Mouse (Mus musculus) limb, embryonic 12.5 days (tissue): ENCODE results near the gene Ezr. TPM values are rescaled to one million over a fixed set of nuclear protein-coding genes. Genes with fewer than 3 reads are reported as not detected.
"Not testable (repeated sequence)": the region's sequence is repeated elsewhere in the genome, so short reads cannot be mapped to it uniquely, and the experiment has no call there.

ENCODE experiments used
- ATAC-seq: fragments of 200-750 bp; cut with Nextera tagmentation; 2 replicates; pipeline ENCODE4 v1.8.0; 2017; ENCODE audit warnings: low read depth, moderate TSS enrichment; ENCODE audit not compliant: insufficient number of reproducible peaks, insufficient read depth, low FRiP score, low TSS enrichment
- H3K27ac ChIP-seq: fragments of 300-500 bp; sonication (generic); 2 replicates; pipeline ENCODE4 v1.5.1; 2016; ENCODE audit warnings: mild to moderate bottlenecking, moderate library complexity
- H3K27me3 ChIP-seq: fragments of 300-500 bp; sonication (generic); 2 replicates; pipeline ENCODE4 v1.6.1; 2016; ENCODE audit warnings: mild to moderate bottlenecking, moderate library complexity
- H3K36me3 ChIP-seq: fragments of 300-500 bp; sonication (generic); 2 replicates; pipeline ENCODE4 v1.6.1; 2016; ENCODE audit warnings: mild to moderate bottlenecking, moderate library complexity
- H3K4me1 ChIP-seq: fragments of 300-500 bp; sonication (generic); replicated peaks from 2 replicates; pipeline ENCODE4 v1.6.1; 2016
- H3K4me2 ChIP-seq: fragments of 300-500 bp; sonication (generic); 2 replicates; pipeline ENCODE4 v1.6.1; 2016; ENCODE audit warnings: mild to moderate bottlenecking, moderate library complexity
- H3K4me3 ChIP-seq: fragments of 300-500 bp; sonication (generic); replicated peaks from 2 replicates; pipeline ENCODE4 v1.5.1; 2016; ENCODE audit warnings: mild to moderate bottlenecking
- H3K9ac ChIP-seq: fragments of 300-500 bp; sonication (generic); replicated peaks from 2 replicates; pipeline ENCODE4 v1.6.1; 2016; ENCODE audit warnings: mild to moderate bottlenecking, moderate library complexity
- H3K9me3 ChIP-seq: fragments of 300-500 bp; sonication (generic); 2 replicates; pipeline ENCODE4 v1.6.1; 2016; ENCODE audit warnings: mild to moderate bottlenecking, moderate library complexity
- WGBS: fragments of 180-500 bp; shearing (Covaris S2); methylation state at CpG from one replicate; pipeline ENCODE4 v1.1.7; 2016; 5-methylcytosine and 5-hydroxymethylcytosine counted together
- polyA plus RNA-seq: library from polyadenylated mRNA; unstranded; fragments of >200 nt; fragmentation: Nextera tagmentation; extraction: Ambion mirVana; gene quantifications from 2 replicates; pipeline ENCODE4 v1.2.1, GENCODE M21; 2016

The Ezr gene
- polyA plus RNA-seq, 1 experiment from 2014 or later, result 40.1 TPM

DNA sequence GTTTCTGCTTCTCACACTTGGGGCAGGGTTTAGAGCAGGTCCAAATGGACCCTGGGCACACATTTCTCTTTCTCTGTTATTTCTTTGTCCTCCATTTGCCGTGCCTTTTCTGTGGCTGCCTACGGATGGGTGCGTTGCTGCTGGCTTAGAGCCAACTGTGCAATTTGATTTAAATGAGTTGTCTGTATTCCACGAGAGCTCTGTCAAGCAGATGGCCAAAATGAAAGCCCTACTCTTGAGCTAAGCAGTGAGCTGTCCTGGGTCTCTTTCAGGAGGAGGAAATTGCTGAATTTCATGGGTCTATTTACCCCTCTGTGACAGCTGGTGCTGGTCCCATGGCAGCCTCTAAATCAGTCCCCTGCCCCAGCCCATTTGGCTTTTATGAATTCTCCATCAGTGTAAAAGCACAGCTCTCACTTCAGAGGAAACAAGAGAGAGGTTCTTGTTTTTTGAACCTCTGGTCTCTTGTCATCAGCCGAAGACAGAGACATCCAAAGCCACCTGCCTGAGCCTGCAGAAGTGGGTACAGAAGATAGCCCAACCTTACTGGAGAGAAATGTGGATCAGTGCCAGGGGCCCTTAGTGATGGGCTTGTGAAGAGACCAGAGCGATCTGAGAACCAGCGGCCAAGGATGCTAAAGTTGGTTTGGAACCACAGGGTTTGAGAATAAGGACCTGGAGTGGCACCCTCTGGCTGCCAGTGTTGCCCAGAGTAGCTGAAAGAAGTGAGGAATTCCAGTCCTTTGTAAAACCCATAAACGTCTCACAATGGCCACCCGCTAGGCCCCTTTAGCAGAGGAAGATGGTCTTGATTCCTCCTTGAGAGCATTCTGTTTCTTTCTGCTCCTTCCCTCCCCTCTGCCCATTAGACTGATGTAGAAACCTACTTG, 79.0 kb downstream of the Ezr start:
- not testable (repeated sequence) for ATAC-seq, H3K36me3 ChIP-seq, H3K4me2 ChIP-seq, H3K9ac ChIP-seq, H3K27ac ChIP-seq, H3K27me3 ChIP-seq, H3K4me3 ChIP-seq, H3K4me1 ChIP-seq, H3K9me3 ChIP-seq
- 66% methylated on average over 9 of the region's 9 CpGs for WGBS

DNA sequence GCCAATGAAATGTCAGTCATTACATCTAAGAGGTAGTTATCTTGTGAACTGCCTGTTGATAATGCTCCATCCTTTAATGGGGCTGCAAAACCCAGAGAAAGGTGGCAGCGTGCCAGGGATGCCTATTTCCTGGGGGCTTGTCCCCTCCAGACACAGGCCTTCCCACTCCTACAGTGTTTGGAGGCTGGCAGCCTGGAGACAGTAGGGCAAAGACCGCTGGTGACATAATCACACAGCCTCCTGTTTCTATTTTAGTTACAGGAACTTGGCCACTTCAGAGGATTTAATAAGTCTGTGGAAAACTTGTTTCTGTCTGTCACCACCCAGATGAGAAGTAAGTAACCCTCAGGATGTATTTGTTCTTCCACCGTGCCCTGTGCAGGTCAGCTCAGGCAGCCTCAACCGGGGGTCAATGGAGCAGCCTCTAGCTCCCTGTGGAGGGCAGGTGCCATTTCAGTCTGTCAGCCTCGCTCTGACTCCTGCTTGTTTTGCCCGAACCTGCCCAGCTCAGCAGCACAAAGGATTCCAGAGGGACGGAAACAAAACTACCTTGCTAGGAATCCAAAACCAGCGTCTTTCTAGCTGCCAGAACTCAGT, 79.9 kb downstream of the Ezr start:
- H3K4me3 ChIP-seq, ATAC-seq, H3K4me1 ChIP-seq, H3K27ac ChIP-seq, H3K36me3 ChIP-seq, H3K9ac ChIP-seq, H3K4me2 ChIP-seq, H3K9me3 ChIP-seq, H3K27me3 ChIP-seq: not testable (repeated sequence)
- WGBS, result 55% methylated on average over 2 of the region's 8 CpGs

GRCm38 (mm10) chr17:6700077-6700476, 82.5 kb downstream of the Ezr start:
- WGBS, result 73% methylated on average over 4 of the region's 7 CpGs
- not testable (repeated sequence) for H3K36me3 ChIP-seq, H3K9me3 ChIP-seq, H3K4me2 ChIP-seq, H3K4me1 ChIP-seq, H3K27ac ChIP-seq, H3K27me3 ChIP-seq, H3K9ac ChIP-seq, ATAC-seq, H3K4me3 ChIP-seq

- H3K36me3 ChIP-seq, H3K4me3 ChIP-seq, H3K27ac ChIP-seq, H3K4me2 ChIP-seq, H3K27me3 ChIP-seq, H3K4me1 ChIP-seq, H3K9ac ChIP-seq, H3K9me3 ChIP-seq, ATAC-seq: not testable (repeated sequence)
- WGBS, result 92% methylated on average over 9 of the region's 9 CpGs
Observed at GRCm38 (mm10) chr17:6699502-6699901, 83.1 kb downstream of the Ezr start.

DNA sequence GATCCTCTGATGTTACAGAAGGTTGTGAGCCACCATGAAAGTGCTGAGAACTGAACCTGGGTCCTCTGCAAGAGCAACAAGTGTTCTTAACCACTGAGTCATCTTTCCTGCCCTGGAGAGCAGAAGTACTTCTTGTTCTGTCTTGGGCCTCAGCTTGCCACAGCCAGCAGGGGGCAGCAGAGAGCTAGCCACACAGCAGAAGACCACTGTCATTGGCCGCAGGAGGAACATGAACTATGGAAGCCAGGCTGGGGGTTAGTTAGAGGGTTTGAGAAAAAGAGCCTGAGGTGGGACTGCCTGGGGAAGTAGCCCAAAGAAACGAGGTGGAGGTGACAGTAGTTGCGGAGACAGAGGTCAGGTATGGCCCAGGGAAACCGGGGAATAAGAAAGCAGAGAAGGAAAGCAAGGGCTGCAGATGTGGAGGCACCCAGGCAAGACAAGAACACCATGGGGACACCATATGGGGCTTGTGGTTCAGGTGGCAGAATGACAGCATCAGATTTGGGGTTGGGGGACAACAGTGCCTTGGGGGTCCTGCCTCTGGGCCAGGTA, 85.3 kb downstream of the Ezr start:
- H3K27me3 ChIP-seq, H3K9ac ChIP-seq, ATAC-seq, H3K4me2 ChIP-seq, H3K9me3 ChIP-seq, H3K36me3 ChIP-seq, H3K4me3 ChIP-seq, H3K27ac ChIP-seq, H3K4me1 ChIP-seq: not testable (repeated sequence)
- WGBS, result 37% methylated on average over 3 of the region's 4 CpGs

- ATAC-seq, result 0 out of 2 replicates have a peak, but pooled peaks have one; percentile 33
- H3K27me3 ChIP-seq, H3K9ac ChIP-seq, H3K9me3 ChIP-seq, H3K4me2 ChIP-seq, H3K27ac ChIP-seq, H3K36me3 ChIP-seq, H3K4me1 ChIP-seq, H3K4me3 ChIP-seq: not testable (repeated sequence)
- WGBS, result 59% methylated on average over 8 of the region's 8 CpGs
Observed at GRCm38 (mm10) chr17:6696521-6696920, 86.1 kb downstream of the Ezr start.

DNA sequence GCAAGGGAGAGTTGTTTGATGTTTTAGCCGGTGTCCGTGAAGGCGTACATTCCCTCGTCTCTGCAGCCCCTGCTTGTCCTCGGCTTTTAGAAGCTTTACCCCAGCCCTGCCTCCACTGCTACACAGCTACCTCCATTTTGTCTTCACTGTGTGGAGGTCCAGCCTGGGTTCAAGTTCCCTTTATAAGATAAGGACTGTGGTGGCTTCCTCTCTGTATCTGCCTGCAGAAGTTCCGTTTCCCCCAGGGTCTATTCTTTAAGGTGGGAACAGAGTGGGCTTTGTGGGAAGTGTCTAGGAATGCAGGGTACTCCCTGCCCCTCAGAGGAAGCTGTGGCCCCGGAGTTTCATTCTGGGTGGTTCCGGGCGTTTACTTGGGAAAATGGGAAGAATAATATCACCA, 86.9 kb downstream of the Ezr start:
- H3K4me2 ChIP-seq, H3K9ac ChIP-seq, ATAC-seq, H3K4me1 ChIP-seq, H3K4me3 ChIP-seq, H3K27ac ChIP-seq, H3K27me3 ChIP-seq, H3K9me3 ChIP-seq, H3K36me3 ChIP-seq: not testable (repeated sequence)
- 83% methylated on average over 9 of the region's 9 CpGs for whole genome bisulfite sequencing

- not testable (repeated sequence) for H3K4me1 ChIP-seq, H3K27ac ChIP-seq, H3K4me3 ChIP-seq, H3K9me3 ChIP-seq, H3K36me3 ChIP-seq, H3K9ac ChIP-seq, H3K27me3 ChIP-seq, H3K4me2 ChIP-seq, ATAC-seq
- WGBS, result 6% methylated on average over 2 of the region's 2 CpGs
Observed at GRCm38 (mm10) chr17:6691596-6691995, 91.0 kb downstream of the Ezr start.

DNA sequence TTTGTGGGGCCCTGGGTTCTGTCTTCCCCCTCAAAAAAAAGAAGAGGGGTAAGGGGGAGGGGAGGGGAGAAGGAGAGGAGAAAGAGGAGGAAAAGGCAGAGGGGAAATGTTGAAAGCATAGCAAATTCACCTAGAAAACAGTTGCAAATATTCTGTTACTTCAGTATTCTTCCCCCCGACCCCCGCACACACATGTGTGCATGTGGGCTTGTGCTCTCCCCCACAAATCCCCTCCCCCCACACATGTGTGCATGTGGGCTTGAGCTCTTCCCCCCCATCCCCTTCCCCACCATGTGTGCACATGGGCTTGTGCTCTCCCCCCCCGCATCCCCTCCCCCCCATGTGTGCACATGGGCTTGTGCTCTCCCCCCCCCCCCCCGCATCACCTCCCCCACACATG, 93.2 kb downstream of the Ezr start:
- 91% methylated on average over 2 of the region's 4 CpGs for WGBS
- not testable (repeated sequence) for H3K9me3 ChIP-seq, ATAC-seq

More for the DNA sequence above, 93.2 kb downstream of the Ezr start:
- H3K4me1 ChIP-seq, H3K9ac ChIP-seq, H3K4me3 ChIP-seq, H3K27me3 ChIP-seq, H3K27ac ChIP-seq, H3K4me2 ChIP-seq, H3K36me3 ChIP-seq: not testable (repeated sequence)
